Mouse (Mus musculus) MEL (cell line): ENCODE measurements around the gene Sec22b. TPM values are rescaled to one million over a fixed set of nuclear protein-coding genes. Genes with fewer than 3 reads are reported as not detected.
A peak's percentile ranks its signal among the peaks of the same experiment; 100 is the strongest.

Experiments
- DNase-seq: peaks from one replicate; pipeline ENCODE4 v3.0.0; 2011; ENCODE audit warnings: low read depth, low spot score
- H3K27ac ChIP-seq: 2 replicates; pipeline ENCODE4 v1.5.1; 2012; ENCODE audit warnings: low read depth, mild to moderate bottlenecking, control low read depth, low read length, moderate library complexity; ENCODE audit not compliant: control insufficient read depth
- H3K27me3 ChIP-seq, 2 experiments: fragments of 150-350 bp in 1 of 2; sonication (generic) in 1 of 2; 2 replicates each; pipeline ENCODE4 v1.6.1; 2012; ENCODE audit warnings: low read length in 2 of 2, mild to moderate bottlenecking in 2 of 2, improper control_type of control experiment in 1 of 2, moderate library complexity in 1 of 2; ENCODE audit not compliant: insufficient read depth in 2 of 2, control insufficient read depth in 1 of 2
- H3K36me3 ChIP-seq, 2 experiments: 2 replicates each; pipeline ENCODE4 v1.6.1; 2012 to 2014; ENCODE audit warnings: low read length in 2 of 2, improper control_type of control experiment in 1 of 2, inconsistent platforms in 1 of 2, mild to moderate bottlenecking in 1 of 2; ENCODE audit not compliant: insufficient read depth in 2 of 2, control insufficient read depth in 1 of 2
- H3K4me1 ChIP-seq, 2 experiments: fragments of 150-350 bp in 1 of 2; sonication (generic) in 1 of 2; 2 replicates each; pipeline ENCODE4 v1.6.1; 2012; ENCODE audit warnings: low read length in 2 of 2, improper control_type of control experiment in 1 of 2, mild to moderate bottlenecking in 1 of 2; ENCODE audit not compliant: insufficient read depth in 2 of 2, control insufficient read depth in 1 of 2
- H3K4me3 ChIP-seq, 2 experiments: fragments of 150-350 bp in 1 of 2; sonication (generic) in 1 of 2; 2 replicates each; pipeline ENCODE4 v1.5.1; 2012; ENCODE audit warnings: low read depth in 2 of 2, low read length in 2 of 2, mild to moderate bottlenecking in 2 of 2, moderate library complexity in 2 of 2, control low read depth in 1 of 2, improper control_type of control experiment in 1 of 2; ENCODE audit not compliant: control insufficient read depth in 1 of 2, insufficient read depth in 1 of 2
- H3K79me2 ChIP-seq: 2 replicates; pipeline ENCODE4 v1.6.1; 2012; ENCODE audit warnings: mild to moderate bottlenecking, low read length, moderate library complexity; ENCODE audit not compliant: control insufficient read depth, poor library complexity, insufficient read depth
- H3K9ac ChIP-seq: 2 replicates; pipeline ENCODE4 v1.6.1; 2012; ENCODE audit warnings: low read depth, mild to moderate bottlenecking, control low read depth, low read length, moderate library complexity; ENCODE audit not compliant: control insufficient read depth, poor library complexity, severe bottlenecking
- H3K9me3 ChIP-seq: fragments of 150-350 bp; sonication (generic); replicated peaks from 2 replicates; pipeline ENCODE4 v1.6.1; 2012; ENCODE audit warnings: mild to moderate bottlenecking, low read length, improper control_type of control experiment, moderate library complexity; ENCODE audit not compliant: insufficient read depth
- BHLHE40 ChIP-seq: IDR thresholded peaks from 2 replicates; pipeline ENCODE4 v1.6.1; 2012; ENCODE audit warnings: low read depth, mild to moderate bottlenecking, inconsistent platforms, low read length, improper control_type of control experiment, borderline replicate concordance
- CHD1 ChIP-seq: IDR thresholded peaks from 2 replicates; pipeline ENCODE4 v1.6.1; 2012; ENCODE audit warnings: low read depth, mild to moderate bottlenecking, inconsistent platforms, low read length, improper control_type of control experiment
- CTCF ChIP-seq, 3 experiments: IDR thresholded peaks in 2 of 3; conservative IDR thresholded peaks in 1 of 3; 2 replicates each; pipeline ENCODE4 v1.5.1; 2011 to 2012; ENCODE audit warnings: low read length in 3 of 3, low read depth in 2 of 3, mild to moderate bottlenecking in 2 of 3, improper control_type of control experiment in 1 of 3, inconsistent platforms in 1 of 3, mixed read lengths in 1 of 3, moderate library complexity in 1 of 3; ENCODE audit not compliant: control insufficient read depth in 1 of 3, insufficient read depth in 1 of 3, poor library complexity in 1 of 3, severe bottlenecking in 1 of 3
- ELF1 ChIP-seq: IDR thresholded peaks from 2 replicates; pipeline ENCODE4 v1.6.1; 2014; ENCODE audit warnings: low read depth, mild to moderate bottlenecking, inconsistent platforms, low read length, improper control_type of control experiment, moderate library complexity
- EP300 ChIP-seq, 2 experiments: IDR thresholded peaks; 2 replicates each; pipeline ENCODE4 v1.6.1; 2011; ENCODE audit warnings: improper control_type of control experiment in 2 of 2, low read length in 2 of 2, low read depth in 1 of 2, mild to moderate bottlenecking in 1 of 2
- ETS1 ChIP-seq: IDR thresholded peaks from 2 replicates; pipeline ENCODE4 v1.6.1; 2012; ENCODE audit warnings: low read depth, mild to moderate bottlenecking, inconsistent platforms, low read length, improper control_type of control experiment, moderate library complexity
- GABPA ChIP-seq: IDR thresholded peaks from 2 replicates; pipeline ENCODE4 v1.6.1; 2012; ENCODE audit warnings: low read depth, mild to moderate bottlenecking, inconsistent platforms, low read length, improper control_type of control experiment, moderate library complexity
- GATA1 ChIP-seq: IDR thresholded peaks from 2 replicates; pipeline ENCODE4 v1.6.1; 2011; ENCODE audit warnings: low read depth, low read length, improper control_type of control experiment
- JUND ChIP-seq: IDR thresholded peaks from 2 replicates; pipeline ENCODE4 v1.6.1; 2011; ENCODE audit warnings: low read depth, mild to moderate bottlenecking, improper control_type of control experiment, low read length
- KAT2A ChIP-seq: conservative IDR thresholded peaks from 2 replicates; pipeline ENCODE4 v1.6.1; 2012; ENCODE audit warnings: low read depth, low read length, improper control_type of control experiment, inconsistent platforms
- MAX ChIP-seq: IDR thresholded peaks from 2 replicates; pipeline ENCODE4 v1.6.1; 2011; ENCODE audit warnings: low read length, improper control_type of control experiment
- MYB ChIP-seq: IDR thresholded peaks from 2 replicates; pipeline ENCODE4 v1.6.1; 2011; ENCODE audit warnings: mild to moderate bottlenecking, low read depth, low read length, improper control_type of control experiment
- NRF1 ChIP-seq: IDR thresholded peaks from 2 replicates; pipeline ENCODE4 v1.6.1; 2014; ENCODE audit warnings: low read depth, mild to moderate bottlenecking, inconsistent platforms, low read length, improper control_type of control experiment, moderate library complexity; ENCODE audit not compliant: poor library complexity, insufficient read depth, severe bottlenecking
- SIN3A ChIP-seq: IDR thresholded peaks from 2 replicates; pipeline ENCODE4 v1.6.1; 2012; ENCODE audit warnings: low read length, improper control_type of control experiment, inconsistent platforms
- SMC3 ChIP-seq: IDR thresholded peaks from 2 replicates; pipeline ENCODE4 v1.6.1; 2011; ENCODE audit warnings: low read depth, low read length, improper control_type of control experiment
- TBP ChIP-seq: IDR thresholded peaks from 2 replicates; pipeline ENCODE4 v1.8.0; 2011; ENCODE audit warnings: low read depth, low read length, improper control_type of control experiment
- USF1 ChIP-seq: IDR thresholded peaks from 2 replicates; pipeline ENCODE4 v1.6.1; 2014; ENCODE audit warnings: low read depth, mild to moderate bottlenecking, inconsistent platforms, low read length, improper control_type of control experiment, moderate library complexity
- USF2 ChIP-seq, 2 experiments: IDR thresholded peaks; 2 replicates each; pipeline ENCODE4 v1.6.1; 2011 to 2012; ENCODE audit warnings: improper control_type of control experiment in 2 of 2, low read length in 2 of 2, borderline replicate concordance in 1 of 2, inconsistent platforms in 1 of 2, low read depth in 1 of 2, mild to moderate bottlenecking in 1 of 2; ENCODE audit not compliant: insufficient read depth in 1 of 2
- ZMIZ1 ChIP-seq: IDR thresholded peaks from 2 replicates; pipeline ENCODE4 v1.6.1; 2012; ENCODE audit warnings: low read depth, mild to moderate bottlenecking, inconsistent platforms, low read length, improper control_type of control experiment, moderate library complexity
- ZNF384 ChIP-seq: IDR thresholded peaks from 2 replicates; pipeline ENCODE4 v1.6.1; 2012; ENCODE audit warnings: low read depth, mild to moderate bottlenecking, inconsistent platforms, low read length, improper control_type of control experiment
- polyA plus RNA-seq, 2 experiments: library from polyadenylated mRNA; stranded (reverse) in 1 of 2; unstranded in 1 of 2; fragments of >175 nt in 1 of 2; fragments of >200 nt in 1 of 2; gene quantifications; 2 replicates each; pipeline versions ENCODE4 v1.2.1 to v1.2.4; 2012; ENCODE audit warnings: low replicate concordance in 2 of 2, low read depth in 1 of 2; ENCODE audit not compliant: insufficient read length in 2 of 2, insufficient read depth in 1 of 2, missing spikeins in 1 of 2
- total RNA-seq: library from RNA; depleted of rRNA; stranded (reverse); fragments of 300-350 nt; gene quantifications from 2 replicates; pipeline ENCODE4 v1.2.3, GENCODE M21; 2012

The Sec22b gene
- total and polyA plus RNA-seq, 3 experiments, result 36.8 to 43.3 TPM; not detected in 1

DNA sequence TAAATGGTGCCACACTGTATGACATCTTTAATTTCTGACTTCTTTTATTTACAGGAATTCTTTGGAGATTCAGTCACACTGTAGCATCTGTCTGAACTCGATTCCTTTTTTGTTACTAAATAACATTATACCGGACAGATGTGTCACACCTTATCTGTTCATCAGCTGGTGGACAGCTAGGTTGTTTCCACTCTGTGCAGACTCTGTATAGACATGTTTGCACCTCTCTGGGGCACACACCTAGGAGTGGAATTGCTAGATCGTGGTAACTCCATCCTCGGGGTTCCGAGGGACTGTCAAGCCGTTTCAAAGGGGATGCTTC is 36.9 kb downstream of the Sec22b start:
- DNase-seq, result no peak
- H3K27ac ChIP-seq, result peak overlapping the region; percentile 99
- peaks cover 0 to 56% of the 10 kb centered on the region in 2 experiments; a peak in 2 of 4 replicates for H3K36me3 ChIP-seq
- peak overlapping the region; percentile 41 to 52 for H3K4me3 ChIP-seq
- no peaks in the 10 kb centered on the region for H3K27me3 ChIP-seq
- peaks cover 2% of the 10 kb centered on the region; the same call in 1 of the 2 replicates for H3K79me2 ChIP-seq
- H3K9ac ChIP-seq, result peak overlapping the region; percentile 69
- no peaks in the 10 kb centered on the region for H3K9me3 ChIP-seq
- peaks cover 54 to 77% of the 10 kb centered on the region in 2 experiments for H3K4me1 ChIP-seq
- TF ChIP-seq GABPA, result no peak
- TF ChIP-seq KAT2A, result no peak
- no peak for TF ChIP-seq TBP
- TF ChIP-seq EP300 (IDR thresholded peaks at IDR 0.05; ENCODE audit: low read depth in 1 of 2, low read length in 2 of 2), result peak in 1 of 2 experiments; percentile 1; a peak in 1 of 4 replicates
- 0 out of 2 replicates have a peak, but pooled peaks have one; percentile 38 for TF ChIP-seq CHD1
- TF ChIP-seq SIN3A, result peak; percentile 57; the same call in 1 of the 2 replicates
- peak; percentile 68 for TF ChIP-seq GATA1
- 0 out of 2 replicates have a peak, but pooled peaks have one; percentile 35 for TF ChIP-seq MYB
- TF ChIP-seq ZNF384, result no peak
- no peak for TF ChIP-seq CTCF (IDR thresholded peaks at IDR 0.05 in 2 of 3, conservative IDR thresholded peaks at IDR 0.05 in 1 of 3; ENCODE audit: control insufficient read depth in 1 of 3, insufficient read depth in 1 of 3, low read depth in 2 of 3, low read length in 3 of 3, poor library complexity in 1 of 3, severe bottlenecking in 1 of 3)
- no peak for TF ChIP-seq SMC3
- no peak for TF ChIP-seq ELF1
- TF ChIP-seq ZMIZ1, result no peak
- TF ChIP-seq JUND, result no peak

- Histone ChIP-seq H3K36me3 (peaks cover 0 to 58% of the 10 kb centered on the region in 2 experiments; a peak in 2 of 4 replicates), H3K9me3 (no peaks in the 10 kb centered on the region), H3K9ac (no peak overlapping the region), H3K4me3 (no peak overlapping the region), H3K4me1 (peaks cover 52 to 73% of the 10 kb centered on the region in 2 experiments), H3K27ac (peak overlapping the region; percentile 99), H3K79me2 (peaks cover 2% of the 10 kb centered on the region; the same call in 1 of the 2 replicates), H3K27me3 (no peaks in the 10 kb centered on the region)
- DNase-seq, result no peak
- TF ChIP-seq ETS1 (no peak), USF2 (IDR thresholded peaks at IDR 0.05; ENCODE audit: borderline replicate concordance in 1 of 2, insufficient read depth in 1 of 2, low read depth in 1 of 2, low read length in 2 of 2) (peak in 1 of 2 experiments; percentile 57; a peak in 1 of 4 replicates), NRF1 (no peak), USF1 (peak; percentile 87), TBP (no peak), BHLHE40 (peak; percentile 58), MAX (0 out of 2 replicates have a peak, but pooled peaks have one; percentile 43)
Measured at GRCm38 (mm10) chr3:97938814-97939526, 38.0 kb downstream of the Sec22b start.
